Mouse (Mus musculus) embryonic facial prominence, embryonic 11.5 days (tissue): Measurements from ENCODE around the gene Adcy4. TPM values are rescaled to one million over a fixed set of nuclear protein-coding genes. Genes with fewer than 3 reads are reported as not detected.

Experiments
- ATAC-seq: fragments of 200-750 bp; cut with Nextera tagmentation; replicated peaks from 2 replicates; pipeline ENCODE4 v1.8.0; 2017; ENCODE audit warnings: low read depth; ENCODE audit not compliant: insufficient number of reproducible peaks, low FRiP score, low TSS enrichment
- DNase-seq: peaks from one replicate; pipeline ENCODE4 v3.0.0-alpha.2; 2015; ENCODE audit warnings: low spot score
- H3K27ac ChIP-seq: fragments of 300-500 bp; sonication (generic); replicated peaks from 2 replicates; pipeline ENCODE4 v1.5.1; 2014; ENCODE audit warnings: mild to moderate bottlenecking, low read depth, low read length, control low read depth
- H3K27me3 ChIP-seq: fragments of 300-500 bp; sonication (generic); 2 replicates; pipeline ENCODE4 v1.6.1; 2014; ENCODE audit warnings: mild to moderate bottlenecking, low read length, moderate library complexity, mixed read lengths; ENCODE audit not compliant: control insufficient read depth, insufficient read depth
- H3K36me3 ChIP-seq: fragments of 300-500 bp; sonication (generic); replicated peaks from 2 replicates; pipeline ENCODE4 v1.6.1; 2014; ENCODE audit warnings: low read depth, mild to moderate bottlenecking, low read length, moderate library complexity, mixed read lengths; ENCODE audit not compliant: control insufficient read depth, insufficient read depth
- H3K4me1 ChIP-seq: fragments of 300-500 bp; sonication (generic); 2 replicates; pipeline ENCODE4 v1.6.1; 2014; ENCODE audit warnings: low read length, mixed read lengths; ENCODE audit not compliant: control insufficient read depth, insufficient read depth
- H3K4me2 ChIP-seq: fragments of 300-500 bp; sonication (generic); 2 replicates; pipeline ENCODE4 v1.6.1; 2014; ENCODE audit warnings: low read depth, mild to moderate bottlenecking, control low read depth, low read length, moderate library complexity
- H3K4me3 ChIP-seq: fragments of 300-500 bp; sonication (generic); 2 replicates; pipeline ENCODE4 v1.5.1; 2014; ENCODE audit warnings: low read depth, low read length, control low read depth
- H3K9ac ChIP-seq: fragments of 300-500 bp; sonication (generic); replicated peaks from 2 replicates; pipeline ENCODE4 v1.6.1; 2014; ENCODE audit warnings: mild to moderate bottlenecking, control low read depth, low read length
- H3K9me3 ChIP-seq: fragments of 300-500 bp; sonication (generic); replicated peaks from 2 replicates; pipeline ENCODE4 v1.6.1; 2016; ENCODE audit warnings: mild to moderate bottlenecking, low read length, inconsistent platforms, mixed read lengths; ENCODE audit not compliant: control insufficient read depth
- WGBS: fragments of 180-500 bp; shearing (Covaris S2); extraction: QIAGEN DNeasy Blood & Tissue Kit; methylation state at CpG from one replicate; pipeline ENCODE4 v1.1.7; 2014; 5-methylcytosine and 5-hydroxymethylcytosine counted together
- polyA plus RNA-seq: library from polyadenylated mRNA; unstranded; fragments of >200 nt; fragmentation: Nextera tagmentation; extraction: Ambion mirVana; gene quantifications from 2 replicates; pipeline ENCODE4 v1.2.1, GENCODE M21; 2014

The Adcy4 gene
- polyA plus RNA-seq, 1 experiment from 2014 or later, result 10.6 TPM

- Histone ChIP-seq H3K4me2 (no peak overlapping the region), H3K4me3 (no peak overlapping the region), H3K9ac (no peak overlapping the region), H3K27me3 (no peaks in the 10 kb centered on the region), H3K36me3 (no peaks in the 10 kb centered on the region), H3K9me3 (no peaks in the 10 kb centered on the region), H3K4me1 (no peaks in the 10 kb centered on the region), H3K27ac (no peak overlapping the region)
- WGBS, result 84% methylated on average over 7 of the region's 7 CpGs
- DNase-seq (no peak), ATAC-seq (no peak)
These were observed 53.8 kb downstream of the Adcy4 start for GRCm38 (mm10) chr14:55730116-55730515.

DNA sequence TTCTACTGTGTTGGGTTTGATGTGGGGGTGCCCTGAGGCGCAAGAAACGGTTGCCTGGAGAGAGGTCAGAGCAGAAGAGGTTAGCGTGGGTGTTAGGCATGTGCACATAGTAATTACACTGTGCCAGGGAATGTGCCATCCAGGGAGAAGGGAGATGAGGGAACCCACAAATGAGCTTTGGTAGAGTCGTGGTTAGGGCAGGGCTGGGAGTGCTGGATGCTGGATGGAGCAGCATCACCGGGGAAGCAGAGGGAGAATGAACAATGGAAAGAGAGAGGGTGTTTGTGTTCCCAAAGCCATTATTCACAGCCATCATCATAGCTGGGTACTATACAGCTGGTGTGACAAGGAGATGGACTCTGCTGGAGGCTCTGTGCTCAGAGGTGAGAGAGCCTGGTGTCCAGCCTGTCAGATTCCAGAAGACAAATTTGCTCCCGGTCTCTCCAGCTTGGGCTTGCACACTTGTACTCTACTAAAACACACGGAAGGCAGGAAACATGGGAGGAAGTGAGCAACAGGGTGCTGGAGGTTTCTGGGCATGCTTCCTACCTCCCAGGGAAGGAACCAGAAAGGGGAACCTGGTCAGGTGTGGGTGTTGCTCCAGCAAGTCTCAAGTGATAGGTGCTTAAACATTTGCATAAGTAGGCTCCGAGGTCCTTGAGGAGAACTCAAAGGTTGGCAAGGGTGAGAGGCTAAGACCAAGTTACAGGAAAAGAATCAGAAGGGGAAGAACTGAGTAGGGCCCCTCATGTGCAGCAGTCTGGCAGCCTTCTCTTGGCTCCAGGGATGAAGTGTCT, 55.8 kb downstream of the Adcy4 start:
- Histone ChIP-seq H3K4me1 (no peaks in the 10 kb centered on the region), H3K36me3 (no peaks in the 10 kb centered on the region), H3K4me2 (no peak overlapping the region), H3K9ac (no peak overlapping the region), H3K27ac (no peak overlapping the region), H3K27me3 (no peaks in the 10 kb centered on the region), H3K4me3 (no peak overlapping the region), H3K9me3 (no peaks in the 10 kb centered on the region)
- ATAC-seq (no peak), DNase-seq (no peak)
- WGBS, result 71% methylated on average over 8 of the region's 8 CpGs

GRCm38 (mm10) chr14:55726261-55726660, 57.6 kb downstream of the Adcy4 start:
- H3K9ac ChIP-seq, result no peak overlapping the region
- no peaks in the 10 kb centered on the region for H3K36me3 ChIP-seq
- DNase-seq (no peak), ATAC-seq (no peak)
- H3K9me3 ChIP-seq, result no peaks in the 10 kb centered on the region
- H3K4me1 ChIP-seq, result no peaks in the 10 kb centered on the region
- no peak overlapping the region for H3K27ac ChIP-seq
- no peaks in the 10 kb centered on the region for H3K27me3 ChIP-seq
- no peak overlapping the region for H3K4me3 ChIP-seq
- no peak overlapping the region for H3K4me2 ChIP-seq

GRCm38 (mm10) chr14:55724411-55724871, 59.5 kb downstream of the Adcy4 start:
- Histone ChIP-seq H3K4me2 (no peak overlapping the region), H3K27ac (no peak overlapping the region), H3K9ac (no peak overlapping the region), H3K9me3 (no peaks in the 10 kb centered on the region), H3K4me1 (no peaks in the 10 kb centered on the region), H3K27me3 (no peaks in the 10 kb centered on the region), H3K4me3 (no peak overlapping the region), H3K36me3 (no peaks in the 10 kb centered on the region)
- no peak for ATAC-seq
- 63% methylated on average over 8 of the region's 8 CpGs for WGBS
- DNase-seq, result no peak

- H3K9ac ChIP-seq, result no peak overlapping the region
- no peaks in the 10 kb centered on the region for H3K9me3 ChIP-seq
- H3K27ac ChIP-seq, result no peak overlapping the region
- DNase-seq (no peak), ATAC-seq (no peak)
- no peaks in the 10 kb centered on the region for H3K4me1 ChIP-seq
- H3K36me3 ChIP-seq, result peaks cover under 1% of the 10 kb centered on the region; the same call in 1 of the 2 replicates
- H3K4me2 ChIP-seq, result no peak overlapping the region
- no peak overlapping the region for H3K4me3 ChIP-seq
- H3K27me3 ChIP-seq, result no peaks in the 10 kb centered on the region
- WGBS, result 93% methylated on average over 7 of the region's 7 CpGs
These were observed 60.5 kb downstream of the Adcy4 start for GRCm38 (mm10) chr14:55723433-55723832.

- H3K4me1 ChIP-seq, result no peaks in the 10 kb centered on the region
- H3K27ac ChIP-seq, result no peak overlapping the region
- H3K9ac ChIP-seq, result peak overlapping the region; percentile 72
- H3K36me3 ChIP-seq, result peaks cover 3% of the 10 kb centered on the region; the same call in 1 of the 2 replicates
- 42% methylated on average over 8 of the region's 8 CpGs for WGBS
- H3K4me3 ChIP-seq, result peak overlapping the region; percentile 75
- H3K27me3 ChIP-seq, result no peaks in the 10 kb centered on the region
- no peaks in the 10 kb centered on the region for H3K9me3 ChIP-seq
- H3K4me2 ChIP-seq, result peak overlapping the region; percentile 69
- DNase-seq, result no peak
- no peak for ATAC-seq
These were observed 61.4 kb downstream of the Adcy4 start for GRCm38 (mm10) chr14:55722438-55722945.

GRCm38 (mm10) chr14:55721700-55722437, 62.0 kb downstream of the Adcy4 start, which contains the start of gene Rabggta:
TSS of gene Rabggta (minus strand) at chr14:55722263.
- Histone ChIP-seq H3K27me3 (no peaks in the 10 kb centered on the region), H3K4me2 (peak within 1 kb of the TSS; percentile 69), H3K9ac (peak within 1 kb of the TSS; percentile 72), H3K9me3 (no peaks in the 10 kb centered on the region), H3K4me3 (peak within 1 kb of the TSS; percentile 75), H3K4me1 (no peaks in the 10 kb centered on the region), H3K36me3 (peaks cover 3% of the 10 kb centered on the region; the same call in 1 of the 2 replicates), H3K27ac (peak within 1 kb of the TSS; percentile 56; the same call in 1 of the 2 replicates)
- ATAC-seq (peak; percentile 96), DNase-seq (peak; percentile 96)
- WGBS, result under 1% methylated on average over 50 of the region's 50 CpGs
